Mouse (Mus musculus) frontal cortex, postnatal 10 days (tissue): ENCODE results near the gene Plac9a.
"Not testable (repeated sequence)": the region's sequence is repeated elsewhere in the genome, so short reads cannot be mapped to it uniquely, and the experiment has no call there.

Experiments used
- DNase-seq, 2 experiments: peaks; one replicate each; pipeline ENCODE4 v3.0.0; 2022; ENCODE audit warnings: low spot score in 2 of 2, mixed read lengths in 1 of 2

Gene Plac9a

GRCm38 (mm10) chr14:25865251-25865650 lies 37.6 kb downstream of the Plac9a start:
- no peak for DNase-seq

DNA sequence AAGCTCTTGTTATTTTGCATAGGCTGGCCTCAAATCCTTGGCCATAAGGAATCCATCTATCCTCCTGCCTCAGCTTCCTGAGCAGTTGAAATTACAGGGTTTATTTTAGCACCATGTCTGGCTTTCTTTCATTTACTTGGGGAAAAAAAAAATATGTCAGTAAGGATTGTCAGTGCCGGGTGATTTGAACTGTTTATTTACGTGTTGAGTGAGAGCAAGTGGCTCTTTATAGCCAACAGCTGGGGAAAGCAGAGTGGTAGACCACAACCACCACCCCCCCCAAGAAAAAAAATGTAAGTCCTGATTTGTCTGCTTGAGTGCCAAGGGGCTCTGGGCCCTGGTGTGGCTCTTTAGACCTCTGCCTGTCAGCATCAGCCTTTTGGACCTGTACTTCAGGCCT lies 39.2 kb downstream of the Plac9a start:
- no peak for DNase-seq

DNA sequence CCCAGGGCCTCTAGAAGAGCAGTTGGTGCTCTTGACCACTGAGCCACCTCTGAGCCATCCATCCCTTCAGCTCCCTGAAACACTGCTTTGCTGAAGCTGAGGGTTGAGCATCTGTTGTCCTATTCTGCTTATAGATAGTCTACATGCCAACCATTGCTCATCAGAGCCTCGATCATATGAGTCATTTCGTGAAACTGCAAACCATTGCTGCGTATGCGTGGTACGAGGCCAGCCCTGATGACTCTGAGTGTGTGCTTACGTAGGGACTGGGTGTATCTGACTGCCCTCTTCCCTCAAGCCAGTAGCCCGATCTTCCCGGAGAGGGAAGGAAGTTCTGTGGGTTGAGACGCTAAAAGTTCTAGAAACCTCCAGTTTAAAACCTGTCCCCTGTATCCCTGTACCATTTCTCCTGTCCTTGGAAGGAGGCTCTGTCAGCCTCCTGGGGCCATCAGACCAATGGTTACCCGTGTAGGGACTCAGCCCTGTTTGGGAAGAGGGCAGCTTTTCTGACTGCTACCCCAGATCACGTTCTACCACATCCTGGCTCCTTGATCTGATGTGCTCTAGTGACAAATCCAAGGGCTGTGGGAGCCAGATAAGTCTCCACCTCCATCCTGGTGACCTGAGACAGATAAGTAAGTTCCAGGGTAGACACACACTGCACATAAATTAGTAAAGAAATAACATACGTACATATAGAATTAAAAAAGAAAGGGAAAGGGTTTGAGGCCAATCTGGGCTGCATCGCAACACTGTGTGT lies 40.9 kb downstream of the Plac9a start:
- DNase-seq: no peak

GRCm38 (mm10) chr14:25857940-25858339 lies 45.0 kb downstream of the Plac9a start:
- DNase-seq: no peak

GRCm38 (mm10) chr14:25857168-25857621 lies 45.7 kb downstream of the Plac9a start:
- no peak for DNase-seq

DNA sequence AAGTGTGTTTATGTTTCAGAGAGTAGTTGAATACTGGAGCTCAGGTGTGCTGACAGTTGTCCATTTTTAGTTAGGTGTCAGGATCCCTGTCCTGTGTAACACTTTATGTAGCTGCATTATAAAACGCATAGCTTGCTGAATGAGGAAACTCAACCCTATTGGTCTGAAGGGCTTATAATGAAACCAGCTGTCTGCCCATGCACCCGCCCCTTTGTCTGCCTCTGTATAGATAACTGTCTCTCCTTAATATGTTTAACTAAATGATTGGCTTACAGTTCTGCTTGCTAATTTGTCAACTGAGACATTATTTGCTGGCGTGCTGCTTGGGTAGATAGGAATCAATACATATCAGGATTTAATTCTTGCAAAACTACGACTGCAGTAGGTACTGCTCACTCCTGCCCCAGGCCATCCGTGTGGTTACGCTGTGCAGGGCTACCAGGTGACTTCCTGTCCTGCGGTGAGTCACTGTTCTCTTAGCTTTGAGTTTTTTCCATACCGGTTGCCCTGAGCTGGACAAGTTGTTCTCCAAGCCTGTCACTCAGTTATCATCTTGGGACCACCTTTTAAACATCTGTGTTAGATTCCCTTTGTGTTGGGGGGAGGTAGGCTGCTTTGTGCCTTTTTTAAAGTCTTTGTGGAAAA lies 47.5 kb downstream of the Plac9a start:
- no peak for DNase-seq

DNA sequence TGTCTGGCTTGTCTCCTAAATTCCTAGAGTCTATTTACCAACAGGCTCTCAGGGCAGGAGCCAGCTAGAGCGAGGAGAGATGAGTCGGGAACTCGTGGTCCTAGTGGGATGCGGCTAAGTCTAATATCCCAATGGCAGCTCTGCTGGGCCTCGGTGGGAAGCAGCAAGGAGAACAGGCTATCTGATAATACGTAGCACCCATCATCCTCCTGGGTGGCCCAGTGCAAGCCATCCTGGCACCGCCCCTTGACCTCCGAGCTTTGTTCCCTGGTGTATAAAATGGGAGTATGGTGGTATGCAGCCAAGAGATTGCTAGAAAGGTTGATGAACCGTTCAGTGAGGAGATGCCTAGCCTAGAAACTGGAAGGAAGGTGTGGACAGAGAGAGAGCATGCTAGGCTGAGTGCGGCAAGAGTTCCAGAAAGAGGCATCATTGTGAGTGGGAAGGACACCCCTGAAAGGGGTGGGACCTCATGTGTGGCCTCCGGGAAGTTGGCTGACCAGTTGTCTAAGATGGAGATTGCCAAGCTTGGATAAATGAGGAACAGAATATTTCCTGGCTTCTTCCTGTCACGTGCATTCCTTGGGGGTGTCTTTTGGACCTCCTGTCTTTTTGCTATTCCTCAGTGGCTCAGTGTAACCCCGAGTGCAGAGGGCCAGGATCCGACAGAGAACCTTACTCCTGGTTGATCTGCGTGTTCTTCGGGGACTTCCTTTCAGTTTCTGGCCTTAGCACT lies 49.0 kb downstream of the Plac9a start:
- no peak for DNase-seq

DNA sequence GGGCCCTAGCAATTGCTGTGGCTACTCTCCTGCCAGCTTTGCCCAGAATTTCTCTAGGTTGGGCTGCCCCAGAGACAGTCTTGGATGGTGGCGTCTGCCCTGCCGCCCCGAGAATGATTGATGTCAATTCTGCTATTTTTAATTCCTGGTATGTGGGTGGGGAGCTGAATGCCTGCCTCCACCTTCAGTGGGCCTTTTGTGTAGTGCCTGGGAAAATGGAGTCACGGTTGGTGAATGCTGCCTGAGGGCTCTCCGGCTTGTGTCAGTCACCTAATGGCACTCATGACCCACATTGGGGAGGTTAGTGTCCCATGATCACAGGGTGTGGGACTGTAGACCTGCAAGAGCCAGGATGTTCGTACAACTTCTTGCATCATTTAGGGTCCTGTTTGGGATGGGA lies 49.6 kb downstream of the Plac9a start:
- DNase-seq: no peak

- no peak for DNase-seq
These were observed 50.8 kb downstream of the Plac9a start for GRCm38 (mm10) chr14:25852121-25852561.

GRCm38 (mm10) chr14:25851189-25851588 lies 51.7 kb downstream of the Plac9a start:
- no peak for DNase-seq

GRCm38 (mm10) chr14:25850433-25850832 lies 52.5 kb downstream of the Plac9a start:
- DNase-seq: no peak

- not testable (repeated sequence) for DNase-seq
These were observed 54.2 kb downstream of the Plac9a start for GRCm38 (mm10) chr14:25848708-25849107.

GRCm38 (mm10) chr14:25848237-25848636 lies 54.7 kb downstream of the Plac9a start:
- DNase-seq: no peak

GRCm38 (mm10) chr14:25847660-25848059 lies 55.2 kb downstream of the Plac9a start:
- no peak for DNase-seq

- DNase-seq: no peak
These were observed 56.4 kb downstream of the Plac9a start for GRCm38 (mm10) chr14:25846516-25846915.

DNA sequence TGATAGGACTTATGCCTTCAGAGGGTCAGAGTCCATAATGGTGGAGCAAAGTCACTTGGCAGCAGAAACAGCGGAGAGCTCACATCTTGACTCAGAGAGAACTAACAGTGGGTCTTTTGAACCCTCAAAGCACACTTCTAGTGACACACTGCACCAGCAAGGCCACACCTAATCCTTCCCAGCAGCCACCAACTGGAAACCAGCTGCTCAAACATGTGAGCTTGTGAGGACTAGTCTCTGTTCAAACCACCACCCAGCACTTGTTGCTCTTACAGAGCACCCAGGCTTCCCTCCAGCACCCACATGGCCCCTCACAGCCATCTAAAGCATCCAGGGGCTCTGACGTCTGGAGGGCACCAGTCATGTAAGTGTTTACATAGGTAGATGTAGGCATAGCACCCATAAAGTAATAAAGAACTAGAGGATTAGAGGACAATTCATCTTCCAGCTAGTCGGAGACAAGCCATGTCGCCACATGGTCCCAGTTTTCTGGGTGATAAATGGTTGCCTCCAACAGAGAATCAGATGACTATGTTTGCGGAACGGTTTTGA lies 57.0 kb downstream of the Plac9a start:
- no peak for DNase-seq

- no peak for DNase-seq
These were observed 58.5 kb downstream of the Plac9a start for GRCm38 (mm10) chr14:25844372-25844771.

GRCm38 (mm10) chr14:25842688-25843003 lies 60.3 kb downstream of the Plac9a start:
- no peak for DNase-seq

- DNase-seq: peak; percentile 16 to 44
These were observed 60.8 kb downstream of the Plac9a start, which contains the start of gene Anxa11 for GRCm38 (mm10) chr14:25841991-25842687. Gene Anxa11 (plus strand): TSS chr14:25842156.

GRCm38 (mm10) chr14:25841579-25841978 lies 61.3 kb downstream of the Plac9a start:
- no peak for DNase-seq

- no peak for DNase-seq
These were observed 61.9 kb downstream of the Plac9a start for GRCm38 (mm10) chr14:25840961-25841360.

GRCm38 (mm10) chr14:25839791-25840190 lies 63.1 kb downstream of the Plac9a start:
- DNase-seq: no peak
